Mouse (Mus musculus): ENCODE data around the gene Capn9. TPM values are rescaled to one million over a fixed set of nuclear protein-coding genes. Genes with fewer than 3 reads are reported as not detected.

Gene Capn9
- total RNA-seq, 1 experiment, result not detected

DNA sequence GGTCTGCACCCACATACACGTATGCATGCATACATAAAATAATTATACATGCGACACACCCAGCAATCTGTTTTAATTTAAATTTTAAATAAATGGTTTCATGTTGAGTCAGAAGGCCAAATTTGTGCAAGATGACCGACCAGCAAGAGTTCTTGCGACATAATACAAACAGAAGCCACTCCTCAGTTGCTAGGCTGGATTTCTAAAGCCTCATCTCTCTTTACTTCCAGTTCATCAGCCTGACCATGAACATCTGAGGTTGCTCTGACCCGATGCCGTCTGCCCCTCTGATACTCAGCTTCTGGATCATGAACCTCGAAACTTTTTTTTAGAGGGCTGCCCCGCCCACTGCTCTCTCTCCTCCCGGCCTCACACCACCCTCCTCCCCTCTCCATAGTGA, 42.3 kb downstream of the Capn9 start:
- in situ Hi-C loops (cut with MboI; ENCODE audit: low sequenced_read_pairs in 2 of 2, unreplicated experiment in 2 of 2), result no loop called here
- Histone ChIP-seq H3K36me3 (ENCODE audit: control insufficient read depth, insufficient read depth, low read length, poor library complexity, severe bottlenecking) (no peaks in the 10 kb centered on the region), H3K9me3 (ENCODE audit: control insufficient read depth, insufficient read depth, low read depth, low read length) (no peaks in the 10 kb centered on the region), H3K9ac (ENCODE audit: insufficient read depth, low read depth, low read length, poor library complexity, severe bottlenecking) (no peak overlapping the region), H3K4me3 (ENCODE audit: insufficient read depth in 1 of 2, low read depth in 1 of 2, low read length in 2 of 2, poor library complexity in 1 of 2, severe bottlenecking in 1 of 2) (no peak overlapping the region), H3K27ac (ENCODE audit: insufficient read depth, low read depth, low read length, poor library complexity, severe bottlenecking) (no peak overlapping the region), H3K4me1 (ENCODE audit: control insufficient read depth in 2 of 2, insufficient read depth in 2 of 2, low read length in 2 of 2, poor library complexity in 1 of 2) (peaks cover 4 to 9% of the 10 kb centered on the region in 2 experiments; a peak in 2 of 4 replicates)
- DNase-seq (ENCODE audit: low read depth, low spot score), result no peak
- no peak for TF ChIP-seq ZC3H11A (IDR thresholded peaks at IDR 0.05; ENCODE audit: borderline replicate concordance, low read depth, low read length)
- TF ChIP-seq CHD2 (IDR thresholded peaks at IDR 0.05; ENCODE audit: low read depth, low read length), result no peak
- TF ChIP-seq MAFK (IDR thresholded peaks at IDR 0.05; ENCODE audit: insufficient read depth, low read depth, low read length), result no peak
- TF ChIP-seq HCFC1 (IDR thresholded peaks at IDR 0.05; ENCODE audit: borderline replicate concordance, insufficient read depth, low read length), result no peak
- TF ChIP-seq ZNF384 (IDR thresholded peaks at IDR 0.05; ENCODE audit: low read depth, low read length), result no peak

GRCm38 (mm10) chr8:124621255-124621654, 45.3 kb downstream of the Capn9 start:
- Histone ChIP-seq H3K9ac (ENCODE audit: insufficient read depth, low read depth, low read length, poor library complexity, severe bottlenecking) (no peak overlapping the region), H3K27ac (ENCODE audit: insufficient read depth, low read depth, low read length, poor library complexity, severe bottlenecking) (no peak overlapping the region), H3K4me1 (ENCODE audit: control insufficient read depth in 2 of 2, insufficient read depth in 2 of 2, low read length in 2 of 2, poor library complexity in 1 of 2) (peaks cover 2 to 4% of the 10 kb centered on the region in 2 experiments; a peak in 2 of 4 replicates), H3K9me3 (ENCODE audit: control insufficient read depth, insufficient read depth, low read depth, low read length) (no peaks in the 10 kb centered on the region), H3K4me3 (ENCODE audit: insufficient read depth in 1 of 2, low read depth in 1 of 2, low read length in 2 of 2, poor library complexity in 1 of 2, severe bottlenecking in 1 of 2) (no peak overlapping the region), H3K36me3 (ENCODE audit: control insufficient read depth, insufficient read depth, low read length, poor library complexity, severe bottlenecking) (no peaks in the 10 kb centered on the region)
- in situ Hi-C loops (cut with MboI; ENCODE audit: low sequenced_read_pairs in 2 of 2, unreplicated experiment in 2 of 2), result no loop called here
- no peak for DNase-seq (ENCODE audit: low read depth, low spot score)
- TF ChIP-seq HCFC1 (IDR thresholded peaks at IDR 0.05; ENCODE audit: borderline replicate concordance, insufficient read depth, low read length) (no peak), MAFK (IDR thresholded peaks at IDR 0.05; ENCODE audit: insufficient read depth, low read depth, low read length) (no peak), CHD2 (IDR thresholded peaks at IDR 0.05; ENCODE audit: low read depth, low read length) (no peak), ZC3H11A (IDR thresholded peaks at IDR 0.05; ENCODE audit: borderline replicate concordance, low read depth, low read length) (no peak), ZNF384 (IDR thresholded peaks at IDR 0.05; ENCODE audit: low read depth, low read length) (no peak)

DNA sequence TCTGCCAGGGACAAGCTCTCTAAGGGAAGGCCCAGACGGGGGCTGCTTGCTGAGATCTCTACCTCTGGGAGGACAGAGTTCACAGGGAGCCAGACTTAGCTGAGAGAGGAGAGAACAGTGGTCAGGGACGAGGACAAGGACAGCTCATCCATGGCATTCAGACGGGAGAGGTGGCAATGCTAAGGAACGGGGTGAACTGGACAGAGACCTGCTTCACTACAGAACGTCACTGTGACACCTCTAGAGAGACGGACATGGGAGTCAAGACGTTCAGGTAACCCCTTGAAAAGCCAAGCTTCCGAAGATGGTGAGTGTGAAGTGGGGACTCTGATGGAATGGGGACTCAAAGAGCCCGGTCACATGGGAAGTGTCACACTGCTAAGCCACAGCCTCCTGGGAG, 50.3 kb downstream of the Capn9 start:
- no peaks in the 10 kb centered on the region for H3K36me3 ChIP-seq (ENCODE audit: control insufficient read depth, insufficient read depth, low read length, poor library complexity, severe bottlenecking)
- H3K4me1 ChIP-seq (ENCODE audit: control insufficient read depth in 2 of 2, insufficient read depth in 2 of 2, low read length in 2 of 2, poor library complexity in 1 of 2), result no peaks in the 10 kb centered on the region
- H3K9ac ChIP-seq (ENCODE audit: insufficient read depth, low read depth, low read length, poor library complexity, severe bottlenecking), result no peak overlapping the region
- DNase-seq (ENCODE audit: low read depth, low spot score), result no peak
- in situ Hi-C loops (cut with MboI; ENCODE audit: low sequenced_read_pairs in 2 of 2, unreplicated experiment in 2 of 2), result no loop called here
- no peaks in the 10 kb centered on the region for H3K9me3 ChIP-seq (ENCODE audit: control insufficient read depth, insufficient read depth, low read depth, low read length)
- no peak overlapping the region for H3K27ac ChIP-seq (ENCODE audit: insufficient read depth, low read depth, low read length, poor library complexity, severe bottlenecking)
- H3K4me3 ChIP-seq (ENCODE audit: insufficient read depth in 1 of 2, low read depth in 1 of 2, low read length in 2 of 2, poor library complexity in 1 of 2, severe bottlenecking in 1 of 2), result no peak overlapping the region
- no peak for TF ChIP-seq HCFC1 (IDR thresholded peaks at IDR 0.05; ENCODE audit: borderline replicate concordance, insufficient read depth, low read length)
- no peak for TF ChIP-seq ZC3H11A (IDR thresholded peaks at IDR 0.05; ENCODE audit: borderline replicate concordance, low read depth, low read length)
- TF ChIP-seq CHD2 (IDR thresholded peaks at IDR 0.05; ENCODE audit: low read depth, low read length), result no peak
- TF ChIP-seq ZNF384 (IDR thresholded peaks at IDR 0.05; ENCODE audit: low read depth, low read length), result no peak

- no peak for DNase-seq (ENCODE audit: low read depth, low spot score)
- Histone ChIP-seq H3K9me3 (ENCODE audit: control insufficient read depth, insufficient read depth, low read depth, low read length) (no peaks in the 10 kb centered on the region), H3K9ac (ENCODE audit: insufficient read depth, low read depth, low read length, poor library complexity, severe bottlenecking) (no peak overlapping the region), H3K36me3 (ENCODE audit: control insufficient read depth, insufficient read depth, low read length, poor library complexity, severe bottlenecking) (no peaks in the 10 kb centered on the region), H3K4me3 (ENCODE audit: insufficient read depth in 1 of 2, low read depth in 1 of 2, low read length in 2 of 2, poor library complexity in 1 of 2, severe bottlenecking in 1 of 2) (no peak overlapping the region), H3K4me1 (ENCODE audit: control insufficient read depth in 2 of 2, insufficient read depth in 2 of 2, low read length in 2 of 2, poor library complexity in 1 of 2) (peaks cover 1 to 3% of the 10 kb centered on the region in 2 experiments; a peak in 2 of 4 replicates), H3K27ac (ENCODE audit: insufficient read depth, low read depth, low read length, poor library complexity, severe bottlenecking) (no peak overlapping the region)
- TF ChIP-seq ZC3H11A (IDR thresholded peaks at IDR 0.05; ENCODE audit: borderline replicate concordance, low read depth, low read length) (no peak), MAFK (IDR thresholded peaks at IDR 0.05; ENCODE audit: insufficient read depth, low read depth, low read length) (no peak), HCFC1 (IDR thresholded peaks at IDR 0.05; ENCODE audit: borderline replicate concordance, insufficient read depth, low read length) (no peak), CHD2 (IDR thresholded peaks at IDR 0.05; ENCODE audit: low read depth, low read length) (no peak), ZNF384 (IDR thresholded peaks at IDR 0.05; ENCODE audit: low read depth, low read length) (no peak)
- in situ Hi-C loops (cut with MboI; ENCODE audit: low sequenced_read_pairs in 2 of 2, unreplicated experiment in 2 of 2), result no loop called here
These were observed 54.6 kb downstream of the Capn9 start for GRCm38 (mm10) chr8:124630489-124630888.

DNA sequence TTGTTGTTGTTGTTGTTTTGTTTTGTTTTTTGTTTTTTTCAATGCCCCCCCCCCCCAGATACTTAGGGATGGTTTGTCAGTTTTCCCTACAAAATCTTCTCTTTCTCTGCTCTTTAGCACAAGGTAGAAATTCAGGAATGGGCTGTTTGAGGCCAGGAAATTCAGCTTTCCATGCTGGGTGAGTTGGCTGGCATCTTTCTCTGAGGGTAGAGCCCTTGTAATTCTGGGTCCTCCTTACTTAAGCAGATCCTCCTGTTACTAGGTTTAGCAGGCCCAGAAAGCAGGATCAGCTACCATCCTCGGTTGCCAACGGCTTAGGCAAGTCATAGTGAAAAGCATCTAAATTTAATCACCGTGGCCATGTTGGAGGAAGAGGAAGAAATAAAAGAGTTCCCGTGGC, 55.0 kb downstream of the Capn9 start:
- Histone ChIP-seq H3K9ac (ENCODE audit: insufficient read depth, low read depth, low read length, poor library complexity, severe bottlenecking) (no peak overlapping the region), H3K9me3 (ENCODE audit: control insufficient read depth, insufficient read depth, low read depth, low read length) (no peaks in the 10 kb centered on the region), H3K4me3 (ENCODE audit: insufficient read depth in 1 of 2, low read depth in 1 of 2, low read length in 2 of 2, poor library complexity in 1 of 2, severe bottlenecking in 1 of 2) (no peak overlapping the region), H3K4me1 (ENCODE audit: control insufficient read depth in 2 of 2, insufficient read depth in 2 of 2, low read length in 2 of 2, poor library complexity in 1 of 2) (peaks cover 1 to 3% of the 10 kb centered on the region in 2 experiments; a peak in 2 of 4 replicates), H3K36me3 (ENCODE audit: control insufficient read depth, insufficient read depth, low read length, poor library complexity, severe bottlenecking) (no peaks in the 10 kb centered on the region), H3K27ac (ENCODE audit: insufficient read depth, low read depth, low read length, poor library complexity, severe bottlenecking) (no peak overlapping the region)
- no peak for DNase-seq (ENCODE audit: low read depth, low spot score)
- no peak for TF ChIP-seq ZC3H11A (IDR thresholded peaks at IDR 0.05; ENCODE audit: borderline replicate concordance, low read depth, low read length)
- no peak for TF ChIP-seq HCFC1 (IDR thresholded peaks at IDR 0.05; ENCODE audit: borderline replicate concordance, insufficient read depth, low read length)
- TF ChIP-seq MAFK (IDR thresholded peaks at IDR 0.05; ENCODE audit: insufficient read depth, low read depth, low read length), result no peak
- TF ChIP-seq ZNF384 (IDR thresholded peaks at IDR 0.05; ENCODE audit: low read depth, low read length), result no peak
- no peak for TF ChIP-seq CHD2 (IDR thresholded peaks at IDR 0.05; ENCODE audit: low read depth, low read length)
- in situ Hi-C loops (cut with MboI; ENCODE audit: low sequenced_read_pairs in 2 of 2, unreplicated experiment in 2 of 2), result no loop called here

Measured in ES-E14 (cell line).